Mouse (Mus musculus): ENCODE results near the gene Car11. TPM values are rescaled to one million over a fixed set of nuclear protein-coding genes. Genes with fewer than 3 reads are reported as not detected.

The Car11 gene
- polyA plus RNA-seq, 1 experiment from 2014 or later: 10.7 TPM

DNA sequence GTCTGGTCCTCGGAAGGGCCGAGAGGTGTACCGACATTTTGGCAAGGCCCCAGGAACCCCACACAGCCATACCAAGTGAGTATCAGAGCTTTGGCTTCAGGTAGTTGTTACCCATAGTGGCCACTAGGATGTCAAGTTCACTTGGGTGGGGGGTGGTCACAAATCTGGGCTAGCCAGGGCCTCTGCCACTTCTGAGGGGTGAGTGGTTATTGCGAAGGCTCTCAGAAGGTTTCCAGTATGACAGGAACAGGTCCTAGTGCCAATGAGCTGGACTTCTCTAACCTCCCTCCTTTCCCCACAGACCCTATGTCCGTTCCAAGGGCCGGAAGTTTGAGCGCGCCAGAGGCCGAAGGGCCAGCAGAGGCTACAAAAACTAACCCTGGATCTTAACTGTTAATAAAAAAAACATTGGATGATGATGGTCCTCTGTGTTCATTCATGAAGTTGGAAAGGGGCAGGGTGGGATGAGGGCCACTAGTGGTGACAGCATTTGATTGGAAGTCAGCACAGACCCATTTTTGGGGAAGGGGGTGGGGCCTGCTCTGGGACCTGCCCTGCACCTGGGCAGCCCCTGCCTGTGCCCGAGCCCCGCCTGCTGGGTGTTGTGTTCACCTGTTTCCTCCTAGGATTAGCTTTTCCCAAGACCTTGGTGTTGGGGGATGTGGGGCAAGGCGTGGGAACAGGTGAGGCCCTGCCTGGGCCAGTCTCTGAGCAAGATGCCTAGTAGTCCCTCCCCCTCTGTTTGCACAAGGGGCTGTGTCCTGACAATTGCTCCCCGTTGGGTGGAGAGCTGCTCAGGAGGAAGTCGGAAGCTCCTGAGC, 21.0 kb downstream of the Car11 start, which contains the start of gene Fam83e:
Gene Fam83e (plus strand): TSS at position 800 of the 821 bp plus-strand sequence.
- H3K4me3 ChIP-seq (ENCODE audit: low read length): no peak within 1 kb of the TSS
- no peak within 1 kb of the TSS for H3K27ac ChIP-seq (ENCODE audit: low read length)
- no peaks in the 10 kb centered on the region for H3K9me3 ChIP-seq (ENCODE audit: low read length)
- H3K4me1 ChIP-seq (ENCODE audit: insufficient read depth, low read length): peaks cover 29% of the 10 kb centered on the region
- no peak within 1 kb of the TSS for H3K9ac ChIP-seq (replicated peaks; ENCODE audit: low read length)
- no peak within 1 kb of the TSS for H3K4me2 ChIP-seq (replicated peaks; ENCODE audit: low read depth, low read length)
- H3K36me3 ChIP-seq (ENCODE audit: insufficient read depth, low read length): peaks cover 60% of the 10 kb centered on the region
- ATAC-seq (ENCODE audit: low FRiP score, low TSS enrichment): no peak
- WGBS: 81% methylated on average over 14 of the region's 14 CpGs
- no peaks in the 10 kb centered on the region for H3K27me3 ChIP-seq (ENCODE audit: insufficient read depth, low read length)

DNA sequence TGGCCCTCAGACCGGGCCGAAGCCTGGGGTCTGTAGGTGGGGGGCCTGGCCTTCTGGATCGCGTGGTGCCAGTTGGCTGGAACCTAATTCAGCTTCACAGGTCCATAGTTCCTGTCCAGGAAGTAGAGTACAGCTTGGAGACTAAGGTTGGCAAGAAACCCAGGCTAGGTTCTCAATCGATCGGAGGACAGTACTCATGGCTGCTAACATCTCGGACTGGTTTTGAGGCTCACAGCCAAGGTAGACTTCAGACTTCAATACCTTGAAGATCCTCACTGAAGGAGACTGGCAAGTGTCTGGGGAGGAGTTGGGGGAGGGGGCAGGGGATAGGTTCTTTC, 21.6 kb downstream of the Car11 start:
- H3K4me2 ChIP-seq (replicated peaks; ENCODE audit: low read depth, low read length): no peak overlapping the region
- peaks cover 66% of the 10 kb centered on the region for H3K36me3 ChIP-seq (ENCODE audit: insufficient read depth, low read length)
- WGBS: 84% methylated on average over 7 of the region's 7 CpGs
- ATAC-seq (ENCODE audit: low FRiP score, low TSS enrichment): no peak
- H3K4me3 ChIP-seq (ENCODE audit: low read length): no peak overlapping the region
- peaks cover 23% of the 10 kb centered on the region for H3K4me1 ChIP-seq (ENCODE audit: insufficient read depth, low read length)
- H3K9ac ChIP-seq (replicated peaks; ENCODE audit: low read length): no peak overlapping the region
- no peak overlapping the region for H3K27ac ChIP-seq (ENCODE audit: low read length)
- no peaks in the 10 kb centered on the region for H3K27me3 ChIP-seq (ENCODE audit: insufficient read depth, low read length)
- no peaks in the 10 kb centered on the region for H3K9me3 ChIP-seq (ENCODE audit: low read length)

DNA sequence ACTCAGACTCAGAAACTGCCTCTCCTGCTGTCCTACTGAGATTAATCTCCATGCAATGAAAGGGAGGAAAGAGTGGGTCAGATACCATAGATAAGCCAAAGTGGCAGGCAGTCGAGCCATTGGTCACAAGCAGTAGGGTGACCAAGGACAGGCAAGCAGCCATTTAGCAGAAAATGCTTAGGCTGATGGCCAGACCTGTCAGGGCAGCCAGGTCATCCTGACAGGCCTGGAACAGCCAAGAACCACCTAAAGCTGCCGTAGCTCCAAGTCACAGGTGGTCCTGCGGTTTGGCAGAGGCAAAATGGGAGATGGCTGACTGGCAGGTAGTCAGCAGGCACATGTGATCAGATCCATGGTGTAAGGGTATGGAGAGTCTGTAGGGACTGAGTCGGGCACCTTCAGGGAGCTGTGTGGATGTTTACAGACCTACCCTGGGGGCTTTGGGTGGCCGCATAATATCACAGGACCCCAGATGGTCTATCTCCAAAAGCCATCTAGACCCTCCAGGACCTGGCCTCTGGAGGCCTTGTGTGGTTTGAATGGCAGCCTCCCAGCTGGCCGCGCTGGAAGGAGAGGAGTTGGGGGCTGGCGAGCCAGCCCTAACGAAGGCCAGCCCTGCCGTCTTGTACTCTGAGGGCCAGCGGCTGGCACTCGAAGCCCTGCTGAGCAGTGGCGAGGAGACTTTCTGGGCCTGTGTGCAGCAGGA, 22.2 kb downstream of the Car11 start:
- Histone ChIP-seq H3K9me3 (ENCODE audit: low read length) (no peaks in the 10 kb centered on the region), H3K4me3 (ENCODE audit: low read length) (no peak overlapping the region), H3K9ac (replicated peaks; ENCODE audit: low read length) (no peak overlapping the region), H3K27me3 (ENCODE audit: insufficient read depth, low read length) (no peaks in the 10 kb centered on the region), H3K36me3 (ENCODE audit: insufficient read depth, low read length) (peaks cover 72% of the 10 kb centered on the region), H3K4me1 (ENCODE audit: insufficient read depth, low read length) (peaks cover 17% of the 10 kb centered on the region), H3K4me2 (replicated peaks; ENCODE audit: low read depth, low read length) (no peak overlapping the region), H3K27ac (ENCODE audit: low read length) (no peak overlapping the region)
- no peak for ATAC-seq (ENCODE audit: low FRiP score, low TSS enrichment)
- WGBS: 57% methylated on average over 13 of the region's 13 CpGs

DNA sequence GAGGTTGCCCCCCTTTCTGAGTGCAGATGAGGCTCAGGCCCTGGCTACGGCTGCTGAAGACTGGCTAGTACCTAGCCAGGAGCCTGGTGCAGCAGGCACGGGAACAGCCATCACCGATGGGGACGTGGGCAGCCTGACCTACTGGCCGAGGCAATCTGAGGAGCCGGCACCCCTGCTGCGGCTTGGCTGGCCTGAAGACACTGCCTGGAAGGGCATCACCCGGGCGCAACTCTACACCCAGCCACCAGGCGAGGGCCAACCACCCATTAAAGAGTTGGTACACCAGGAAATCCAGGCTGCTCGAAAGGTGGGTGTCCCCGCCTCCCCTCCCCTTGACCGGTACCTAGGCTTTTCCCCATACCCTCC, 22.7 kb downstream of the Car11 start:
- WGBS: 46% methylated on average over 13 of the region's 13 CpGs
- no peak for ATAC-seq (ENCODE audit: low FRiP score, low TSS enrichment)

DNA sequence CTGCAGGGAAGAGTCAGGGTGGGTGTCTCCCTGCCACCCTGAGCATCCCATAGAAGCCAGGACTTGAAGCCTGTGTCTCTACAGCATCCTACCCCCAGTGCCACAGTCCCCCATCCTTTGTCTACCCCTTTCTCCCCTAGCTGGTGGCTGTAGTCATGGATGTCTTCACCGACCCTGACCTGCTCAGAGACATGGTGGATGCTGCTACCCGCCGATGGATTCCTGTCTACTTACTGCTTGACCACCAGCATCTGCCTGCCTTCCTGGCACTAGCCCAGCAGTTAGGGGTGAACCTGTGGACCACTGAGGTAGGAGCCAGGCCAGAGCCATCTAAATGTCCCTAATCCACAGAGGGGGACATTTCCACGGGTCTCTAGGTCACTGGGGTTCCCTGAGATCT, 23.7 kb downstream of the Car11 start:
- peaks cover 77% of the 10 kb centered on the region for H3K36me3 ChIP-seq (ENCODE audit: insufficient read depth, low read length)
- no peak overlapping the region for H3K27ac ChIP-seq (ENCODE audit: low read length)
- no peaks in the 10 kb centered on the region for H3K9me3 ChIP-seq (ENCODE audit: low read length)
- no peak overlapping the region for H3K4me3 ChIP-seq (ENCODE audit: low read length)
- peaks cover 12% of the 10 kb centered on the region for H3K4me1 ChIP-seq (ENCODE audit: insufficient read depth, low read length)
- 89% methylated on average over 4 of the region's 4 CpGs for WGBS
- no peaks in the 10 kb centered on the region for H3K27me3 ChIP-seq (ENCODE audit: insufficient read depth, low read length)
- H3K4me2 ChIP-seq (replicated peaks; ENCODE audit: low read depth, low read length): no peak overlapping the region
- H3K9ac ChIP-seq (replicated peaks; ENCODE audit: low read length): no peak overlapping the region
- no peak for ATAC-seq (ENCODE audit: low FRiP score, low TSS enrichment)

More for the DNA sequence above, 22.7 kb downstream of the Car11 start:
- no peak overlapping the region for H3K9ac ChIP-seq (replicated peaks; ENCODE audit: low read length)
- H3K4me3 ChIP-seq (ENCODE audit: low read length): no peak overlapping the region
- no peak overlapping the region for H3K27ac ChIP-seq (ENCODE audit: low read length)
- no peaks in the 10 kb centered on the region for H3K9me3 ChIP-seq (ENCODE audit: low read length)
- peaks cover 77% of the 10 kb centered on the region for H3K36me3 ChIP-seq (ENCODE audit: insufficient read depth, low read length)
- peaks cover 12% of the 10 kb centered on the region for H3K4me1 ChIP-seq (ENCODE audit: insufficient read depth, low read length)
- H3K4me2 ChIP-seq (replicated peaks; ENCODE audit: low read depth, low read length): no peak overlapping the region
- H3K27me3 ChIP-seq (ENCODE audit: insufficient read depth, low read length): no peaks in the 10 kb centered on the region

DNA sequence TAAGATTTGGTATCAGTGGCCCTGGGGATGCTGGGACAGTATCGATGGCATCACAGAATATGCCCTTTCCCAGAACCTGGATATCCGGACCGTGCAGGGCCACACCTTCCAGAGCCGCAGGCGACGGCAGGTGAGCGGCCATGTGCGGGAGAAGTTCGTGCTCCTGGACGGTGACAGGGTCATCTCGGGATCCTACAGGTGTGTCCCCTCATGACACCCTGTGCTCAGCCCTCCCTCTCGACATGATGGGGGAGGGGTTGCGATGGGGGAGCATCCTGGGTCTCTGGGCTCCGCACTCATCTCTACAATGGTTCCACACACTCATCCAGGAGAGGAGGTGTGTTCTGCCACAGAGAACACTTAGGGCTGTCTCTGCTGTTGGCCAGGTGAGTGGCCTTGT, 24.1 kb downstream of the Car11 start:
- no peaks in the 10 kb centered on the region for H3K9me3 ChIP-seq (ENCODE audit: low read length)
- H3K27ac ChIP-seq (ENCODE audit: low read length): no peak overlapping the region
- ATAC-seq (ENCODE audit: low FRiP score, low TSS enrichment): no peak
- no peak overlapping the region for H3K4me3 ChIP-seq (ENCODE audit: low read length)
- H3K36me3 ChIP-seq (ENCODE audit: insufficient read depth, low read length): peaks cover 78% of the 10 kb centered on the region
- H3K27me3 ChIP-seq (ENCODE audit: insufficient read depth, low read length): no peaks in the 10 kb centered on the region
- WGBS: 90% methylated on average over 14 of the region's 14 CpGs
- peaks cover 12% of the 10 kb centered on the region for H3K4me1 ChIP-seq (ENCODE audit: insufficient read depth, low read length)
- H3K9ac ChIP-seq (replicated peaks; ENCODE audit: low read length): no peak overlapping the region
- H3K4me2 ChIP-seq (replicated peaks; ENCODE audit: low read depth, low read length): no peak overlapping the region

DNA sequence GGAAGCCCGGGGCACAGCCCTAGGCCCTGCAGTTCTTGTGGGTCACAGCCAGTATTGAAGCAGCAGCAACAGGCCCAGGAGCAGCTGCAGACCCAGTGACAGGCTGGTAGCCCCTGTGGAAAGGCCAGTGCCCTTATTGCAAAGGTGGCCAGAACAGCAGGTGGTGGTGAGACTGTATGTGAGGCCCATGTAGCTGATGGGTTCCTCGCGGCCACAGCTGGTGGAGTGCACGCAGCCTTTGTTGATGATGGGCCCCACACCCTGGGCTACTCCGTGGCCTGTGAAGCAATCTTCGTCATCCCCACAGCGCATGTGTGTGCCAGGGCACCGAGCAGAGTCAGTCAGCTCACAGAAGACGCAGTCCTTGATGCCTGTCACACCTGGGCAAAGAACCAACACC, 25.5 kb downstream of the Car11 start:
- H3K27me3 ChIP-seq (ENCODE audit: insufficient read depth, low read length): no peaks in the 10 kb centered on the region
- peaks cover 70% of the 10 kb centered on the region for H3K36me3 ChIP-seq (ENCODE audit: insufficient read depth, low read length)
- H3K9ac ChIP-seq (replicated peaks; ENCODE audit: low read length): no peak overlapping the region
- no peaks in the 10 kb centered on the region for H3K9me3 ChIP-seq (ENCODE audit: low read length)
- H3K4me2 ChIP-seq (replicated peaks; ENCODE audit: low read depth, low read length): no peak overlapping the region
- no peak overlapping the region for H3K4me3 ChIP-seq (ENCODE audit: low read length)
- no peak overlapping the region for H3K27ac ChIP-seq (ENCODE audit: low read length)
- ATAC-seq (ENCODE audit: low FRiP score, low TSS enrichment): no peak
- peaks cover under 1% of the 10 kb centered on the region; the same call in 1 of the 2 replicates for H3K4me1 ChIP-seq (ENCODE audit: insufficient read depth, low read length)
- WGBS: 96% methylated on average over 9 of the region's 9 CpGs

DNA sequence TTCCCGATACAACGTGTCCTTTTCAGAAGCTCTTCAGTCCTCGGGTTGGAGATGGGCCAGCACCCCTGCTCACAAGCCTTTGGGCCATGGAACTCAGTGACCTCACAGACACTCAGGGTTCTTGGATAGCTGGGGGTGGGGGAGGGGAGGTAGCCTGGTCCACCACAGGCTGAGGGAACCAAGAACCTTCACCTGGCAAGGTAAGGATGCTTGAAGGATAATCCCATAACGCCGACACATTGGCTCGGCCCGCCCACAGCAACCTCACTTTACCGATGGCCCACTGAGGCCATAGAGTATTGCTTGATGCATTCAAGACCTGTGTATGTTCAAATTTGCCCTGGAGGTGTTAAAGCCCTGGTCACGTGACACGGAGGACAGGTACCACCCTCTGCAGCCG, 26.1 kb downstream of the Car11 start, which contains the start of gene Spaca4:
Gene Spaca4 (minus strand): TSS at position 101 of the 400 bp plus-strand sequence.
- no peaks in the 10 kb centered on the region for H3K9me3 ChIP-seq (ENCODE audit: low read length)
- H3K4me2 ChIP-seq (replicated peaks; ENCODE audit: low read depth, low read length): no peak within 1 kb of the TSS
- peaks cover 6% of the 10 kb centered on the region for H3K4me1 ChIP-seq (ENCODE audit: insufficient read depth, low read length)
- H3K27ac ChIP-seq (ENCODE audit: low read length): no peak within 1 kb of the TSS
- WGBS: 90% methylated on average over 11 of the region's 11 CpGs
- no peak within 1 kb of the TSS for H3K4me3 ChIP-seq (ENCODE audit: low read length)
- peaks cover 64% of the 10 kb centered on the region for H3K36me3 ChIP-seq (ENCODE audit: insufficient read depth, low read length)
- no peak within 1 kb of the TSS for H3K9ac ChIP-seq (replicated peaks; ENCODE audit: low read length)
- no peaks in the 10 kb centered on the region for H3K27me3 ChIP-seq (ENCODE audit: insufficient read depth, low read length)
- no peak for ATAC-seq (ENCODE audit: low FRiP score, low TSS enrichment)

DNA sequence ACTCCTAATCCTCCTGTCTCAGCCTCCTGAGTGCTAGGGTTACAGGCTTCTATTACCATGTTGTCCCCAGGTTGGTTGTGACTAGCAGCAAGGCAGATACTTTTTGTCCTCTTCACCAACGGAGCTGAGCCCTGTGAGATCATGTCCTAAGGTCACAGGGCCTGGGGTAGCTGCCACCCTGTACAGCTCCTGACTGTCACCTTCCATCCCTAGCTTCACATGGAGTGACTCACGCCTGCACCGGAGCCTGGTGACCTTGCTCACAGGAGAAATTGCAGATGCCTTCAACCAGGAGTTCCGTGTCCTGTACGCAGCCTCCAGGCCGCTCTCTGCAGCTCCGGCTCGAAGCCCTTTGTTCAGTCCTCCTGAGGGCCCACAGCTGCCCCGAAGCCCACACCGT, 26.8 kb downstream of the Car11 start:
- Histone ChIP-seq H3K9ac (replicated peaks; ENCODE audit: low read length) (no peak overlapping the region), H3K27me3 (ENCODE audit: insufficient read depth, low read length) (no peaks in the 10 kb centered on the region), H3K4me1 (ENCODE audit: insufficient read depth, low read length) (peaks cover 12% of the 10 kb centered on the region), H3K27ac (ENCODE audit: low read length) (no peak overlapping the region), H3K9me3 (ENCODE audit: low read length) (no peaks in the 10 kb centered on the region), H3K36me3 (ENCODE audit: insufficient read depth, low read length) (peaks cover 57% of the 10 kb centered on the region), H3K4me3 (ENCODE audit: low read length) (no peak overlapping the region), H3K4me2 (replicated peaks; ENCODE audit: low read depth, low read length) (no peak overlapping the region)
- ATAC-seq (ENCODE audit: low FRiP score, low TSS enrichment): no peak
- 87% methylated on average over 10 of the region's 10 CpGs for WGBS

DNA sequence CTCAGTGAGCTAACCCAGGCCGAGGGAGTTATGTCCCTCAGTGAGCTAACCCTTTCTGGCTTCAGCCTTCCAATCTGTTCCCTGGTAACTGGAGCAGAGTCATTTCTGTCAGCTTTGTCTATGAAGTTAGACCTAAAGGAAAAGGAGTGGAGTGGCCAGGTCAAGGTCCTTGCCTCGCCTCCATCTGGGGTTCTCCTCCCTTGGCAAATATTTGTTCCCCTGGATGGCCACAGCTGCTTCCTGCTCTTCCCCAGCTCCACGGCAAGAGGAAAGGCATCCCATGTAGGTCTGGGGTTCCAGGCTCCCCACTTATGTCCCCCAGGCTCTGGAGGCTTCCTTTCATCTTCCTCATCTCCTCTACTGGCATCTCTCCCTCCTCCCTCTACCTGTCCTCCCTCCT, 28.0 kb downstream of the Car11 start:
- Histone ChIP-seq H3K4me1 (ENCODE audit: insufficient read depth, low read length) (peaks cover 12% of the 10 kb centered on the region), H3K4me3 (ENCODE audit: low read length) (no peak overlapping the region), H3K36me3 (ENCODE audit: insufficient read depth, low read length) (peaks cover 47% of the 10 kb centered on the region), H3K9ac (replicated peaks; ENCODE audit: low read length) (no peak overlapping the region), H3K9me3 (ENCODE audit: low read length) (no peaks in the 10 kb centered on the region), H3K4me2 (replicated peaks; ENCODE audit: low read depth, low read length) (no peak overlapping the region), H3K27ac (ENCODE audit: low read length) (no peak overlapping the region), H3K27me3 (ENCODE audit: insufficient read depth, low read length) (no peaks in the 10 kb centered on the region)
- no peak for ATAC-seq (ENCODE audit: low FRiP score, low TSS enrichment)
- 67% methylated on average over 3 of the region's 3 CpGs for WGBS
